Mouse (Mus musculus) heart, adult 2 months (tissue): ENCODE results near the gene Slc12a8.

ENCODE experiments used
- EP300 ChIP-seq: fragments of 200-500 bp; IDR thresholded peaks from 2 replicates; pipeline ENCODE4 v1.6.1; 2011; ENCODE audit warnings: low read depth, low read length, control low read depth; ENCODE audit not compliant: insufficient read depth
- POLR2A ChIP-seq: fragments of 200-500 bp; IDR thresholded peaks from 2 replicates; pipeline ENCODE4 v1.6.1; 2011; ENCODE audit warnings: mild to moderate bottlenecking, low read depth, low read length, control low read depth; ENCODE audit not compliant: insufficient read depth

- TF ChIP-seq POLR2A (no peak), EP300 (no peak)
Measured at GRCm38 (mm10) chr16:33594037-33594771, 77.1 kb downstream of the Slc12a8 start.
